Mouse (Mus musculus) embryo, embryonic 11.5 days (tissue): ENCODE measurements around the gene Atg4b.
"Not testable (repeated sequence)": the region's sequence is repeated elsewhere in the genome, so short reads cannot be mapped to it uniquely, and the experiment has no call there.

Experiments used
- DNase-seq: peaks from one replicate; pipeline ENCODE4 v3.0.0-alpha.2; 2012; ENCODE audit warnings: low read depth, low spot score

Gene Atg4b

GRCm38 (mm10) chr1:93817823-93818532 is 66.7 kb downstream of the Atg4b start:
- no peak for DNase-seq

DNA sequence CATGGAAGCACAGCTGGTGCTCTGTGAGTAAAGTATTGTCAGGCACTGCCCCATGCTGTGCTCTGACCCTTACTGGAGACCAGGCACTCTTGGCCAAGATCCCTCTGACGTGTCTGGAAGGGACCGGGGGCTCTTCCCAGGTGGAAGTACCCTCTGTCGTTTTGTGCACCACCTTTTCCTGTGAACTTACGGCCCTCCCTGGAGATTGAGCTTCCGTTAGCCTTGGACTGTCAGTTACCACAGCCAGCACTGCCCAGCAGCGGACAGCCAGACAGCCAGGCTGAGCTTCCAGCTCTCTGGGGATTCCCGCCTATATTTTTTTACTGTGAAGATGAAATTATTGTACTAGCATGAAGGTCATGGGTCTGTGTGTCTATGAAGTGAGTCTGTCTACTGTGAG is 67.4 kb downstream of the Atg4b start:
- DNase-seq: no peak

GRCm38 (mm10) chr1:93823796-93824495 is 72.6 kb downstream of the Atg4b start:
- DNase-seq: no peak

DNA sequence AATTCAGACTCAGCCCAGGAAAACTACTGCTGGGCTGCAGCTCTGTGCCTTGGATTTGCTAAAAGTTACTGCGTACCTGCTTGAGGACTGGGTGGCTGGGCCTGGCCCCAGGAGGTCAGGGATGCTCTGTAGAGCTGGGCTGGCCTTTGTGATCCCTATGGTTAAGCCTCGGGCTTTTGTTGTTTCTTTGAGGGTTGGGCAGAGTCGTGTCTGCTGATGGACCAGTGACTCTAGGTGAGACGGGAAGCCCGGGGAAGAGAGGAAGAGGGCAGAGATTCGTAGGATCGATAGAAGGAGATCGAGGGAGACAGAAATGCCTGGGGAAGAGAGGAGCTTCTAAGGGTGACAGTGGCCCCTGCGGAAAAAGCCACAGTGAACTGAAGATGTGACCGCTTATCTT is 73.3 kb downstream of the Atg4b start, which contains the start of gene D2hgdh:
Gene D2hgdh (plus strand): TSS at position 301 of the 400 bp plus-strand sequence.
- no peak for DNase-seq

- peak; percentile 94 for DNase-seq
Measured at GRCm38 (mm10) chr1:93825105-93825674, 73.9 kb downstream of the Atg4b start.

DNA sequence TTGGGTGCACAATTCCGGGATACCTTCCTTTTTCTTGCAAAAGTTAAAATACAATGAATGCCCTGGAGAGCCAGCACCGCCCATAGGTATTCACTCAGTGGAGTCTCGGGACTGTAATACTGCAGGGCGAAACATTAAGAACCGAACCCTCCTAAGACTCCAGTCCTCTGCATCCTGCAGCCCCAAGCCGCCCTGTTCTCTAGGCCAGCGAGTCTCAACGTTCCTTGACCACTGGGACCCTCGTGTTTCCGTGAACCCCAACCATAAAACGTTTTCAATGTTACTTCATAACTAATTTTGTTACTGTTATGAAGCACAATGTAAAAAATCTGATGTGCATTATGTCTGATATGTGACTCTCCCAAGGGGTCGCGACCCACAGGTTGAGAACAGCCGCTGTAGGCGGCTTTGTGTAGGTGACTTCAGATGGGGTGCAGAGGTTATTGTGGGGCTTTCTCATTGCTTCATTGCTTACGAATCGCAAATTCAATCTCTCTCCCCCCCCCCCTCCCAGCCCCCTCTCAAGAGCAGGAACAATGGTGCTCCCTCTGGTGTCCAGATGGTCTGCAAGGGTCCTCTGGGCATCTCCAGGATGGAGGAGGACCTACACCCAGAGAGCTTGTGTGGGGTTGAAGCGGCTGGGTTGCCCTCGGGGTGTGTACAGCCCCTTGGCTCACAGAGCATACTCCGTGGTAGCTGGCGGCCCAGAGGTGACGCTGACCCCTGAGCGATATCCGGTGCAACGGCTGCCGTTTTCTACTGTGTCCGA is 74.7 kb downstream of the Atg4b start:
- no peak for DNase-seq

DNA sequence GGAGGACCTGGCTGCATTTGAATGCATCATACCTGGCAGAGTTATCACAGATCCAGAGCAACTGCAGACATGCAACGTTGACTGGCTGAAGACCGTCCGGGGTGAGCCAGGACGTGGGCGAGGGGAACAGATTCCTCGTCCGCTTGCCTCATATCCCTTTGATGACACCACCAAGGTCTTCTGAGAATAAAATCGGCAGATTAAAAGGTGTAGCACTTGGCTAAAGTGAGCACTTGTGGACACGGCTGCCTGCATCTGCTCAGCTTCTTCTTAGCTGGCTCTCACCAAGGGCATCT is 75.2 kb downstream of the Atg4b start:
- no peak for DNase-seq

GRCm38 (mm10) chr1:93832754-93833360 is 81.6 kb downstream of the Atg4b start:
- DNase-seq: not testable (repeated sequence)

- no peak for DNase-seq
Measured at GRCm38 (mm10) chr1:93834671-93835150, 83.4 kb downstream of the Atg4b start.

DNA sequence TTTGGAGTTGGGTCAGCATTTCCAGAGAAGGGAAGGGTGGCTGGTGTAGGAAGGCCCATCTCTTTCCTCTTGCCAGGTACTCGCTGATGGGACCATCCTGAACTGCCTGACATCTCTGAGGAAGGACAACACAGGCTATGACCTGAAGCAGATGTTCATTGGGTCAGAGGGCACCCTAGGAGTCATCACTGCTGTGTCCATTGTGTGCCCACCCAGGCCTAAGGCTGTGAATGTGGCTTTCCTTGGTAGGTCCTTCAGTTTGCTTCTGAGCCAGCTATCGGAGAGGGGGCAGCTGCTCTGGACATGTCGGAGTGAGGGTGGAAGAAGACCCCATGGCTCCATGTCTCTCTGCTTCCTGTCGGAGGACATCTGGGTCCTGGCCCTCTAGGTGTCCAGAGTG is 83.9 kb downstream of the Atg4b start:
- DNase-seq: no peak

DNA sequence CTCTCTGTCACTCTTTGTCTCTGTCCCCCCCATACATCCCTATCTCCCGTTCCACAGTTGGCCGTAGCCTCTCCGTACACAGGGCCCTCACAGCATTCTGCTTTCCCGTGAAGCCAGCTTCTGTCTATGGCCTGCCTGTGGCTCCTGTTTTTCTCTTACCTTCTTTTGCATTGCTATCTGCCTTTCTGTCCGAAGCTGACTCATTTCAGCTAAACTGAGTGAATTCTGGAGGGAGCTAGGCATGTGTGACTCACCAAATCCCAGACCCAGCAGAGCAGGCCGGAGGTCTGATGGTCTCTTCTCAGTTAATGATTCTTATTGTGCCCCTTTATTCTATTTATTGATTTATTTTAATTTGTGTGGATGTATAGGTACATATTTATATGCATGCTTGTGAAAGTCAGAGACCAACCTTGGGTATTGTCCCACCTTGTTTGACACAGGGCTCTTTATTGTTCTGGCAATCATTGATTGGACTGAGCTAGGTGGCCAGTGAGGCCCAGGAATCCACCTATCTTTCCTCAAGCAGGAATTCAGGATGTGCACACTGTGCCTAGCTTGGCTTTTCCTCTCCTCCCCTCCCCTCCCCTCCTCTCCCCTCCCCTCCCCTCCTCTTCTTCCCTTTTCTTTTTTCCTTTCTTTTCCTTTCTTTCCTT is 84.7 kb downstream of the Atg4b start:
- no peak for DNase-seq

- DNase-seq: no peak
Measured at GRCm38 (mm10) chr1:93836532-93836913, 85.2 kb downstream of the Atg4b start.

DNA sequence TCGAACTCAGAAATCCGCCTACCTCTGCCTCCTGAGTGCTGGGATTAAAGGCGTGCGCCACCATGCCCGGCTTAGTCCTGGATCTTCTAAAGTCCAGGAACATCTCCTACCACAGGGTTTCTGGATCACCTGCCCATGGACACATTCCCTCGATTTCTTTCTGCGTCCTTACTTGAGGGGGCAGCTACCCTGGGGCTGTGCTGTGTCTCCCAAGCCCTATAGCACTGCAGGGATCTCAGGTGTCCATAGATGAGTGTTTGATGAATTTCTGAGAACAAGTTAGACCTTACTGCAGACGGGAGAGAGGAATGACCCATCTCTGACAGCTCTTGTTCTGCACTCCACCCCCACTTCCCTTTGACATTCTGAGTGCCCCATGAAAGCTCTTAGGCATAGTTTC is 86.0 kb downstream of the Atg4b start:
- no peak for DNase-seq

GRCm38 (mm10) chr1:93838569-93838968 is 87.3 kb downstream of the Atg4b start:
- DNase-seq: not testable (repeated sequence)
